Mouse (Mus musculus): Measurements from ENCODE around the gene Eif2ak4.

DNA sequence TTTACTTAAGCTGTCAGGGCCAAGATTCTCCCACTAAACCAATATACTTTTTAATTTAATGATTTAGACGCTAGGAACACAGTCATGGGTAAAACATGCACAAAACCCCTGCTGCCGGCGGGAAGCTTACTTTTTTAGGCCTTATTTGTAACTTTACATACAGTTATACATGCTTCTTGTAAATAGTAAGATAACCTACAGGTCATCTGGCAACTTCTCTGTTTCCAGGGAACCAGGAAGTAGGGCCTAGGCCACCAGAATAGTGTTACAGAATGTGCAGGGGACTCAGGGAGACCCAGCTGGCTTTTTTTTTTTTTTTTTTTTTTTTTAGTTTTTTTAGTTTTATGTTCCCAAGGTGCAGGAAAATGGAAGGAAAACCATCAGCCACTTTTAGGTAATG, 1.2 kb downstream of the Eif2ak4 start:
- no peak for TF ChIP-seq POLR2A (IDR thresholded peaks at IDR 0.05; ENCODE audit: insufficient read depth, low read depth, low read length)
- TF ChIP-seq CTCF (IDR thresholded peaks at IDR 0.05), result no peak
- TF ChIP-seq EP300 (IDR thresholded peaks at IDR 0.05; ENCODE audit: insufficient read depth, low read depth, low read length), result no peak

Measured in heart, adult 2 months (tissue).